In genomic region chrX:99725101-99725500, GRCm38 (mm10) we compare ENCODE assay signal across 9 mouse cellular contexts.
DNase-seq lines count a peak whose midpoint lies in the region; ATAC-seq and TF ChIP-seq lines count a peak whose summit lies in the region.
"Had no signal": no experiment of that assay in that cellular context is flagged by ENCODE, and none has a peak within 500 bp of the region (broad histone marks: within the 10 kb centered on the region; RNA-seq: fewer than 3 reads in every experiment).

No protein-coding gene starts in this region.

- no peak for ATAC-seq in forebrain, postnatal 0 days
- no peak for ATAC-seq in forebrain, embryonic 12.5 days (ENCODE audit: low FRiP score)
- ATAC-seq in midbrain, embryonic 11.5 days (ENCODE audit: low FRiP score) = no peak
- ATAC-seq in midbrain, embryonic 15.5 days (replicated peaks) = no peak

- H3K4me3 ChIP-seq in forebrain, postnatal 0 days (ENCODE audit: low read depth, low read length) = no peak overlapping the region
- H3K4me3 ChIP-seq in forebrain, embryonic 12.5 days (replicated peaks) = no peak overlapping the region
- H3K4me3 ChIP-seq in midbrain, embryonic 11.5 days (ENCODE audit: low read depth, low read length) = no peak overlapping the region
- no peak overlapping the region for H3K4me3 ChIP-seq in midbrain, embryonic 15.5 days
- H3K4me3 ChIP-seq: stomach, embryonic 15.5 days had no signal

- H3K27ac ChIP-seq in forebrain, postnatal 0 days (ENCODE audit: low read depth, low read length) = no peak overlapping the region
- no peak overlapping the region for H3K27ac ChIP-seq in forebrain, embryonic 12.5 days
- H3K27ac ChIP-seq in midbrain, embryonic 11.5 days (ENCODE audit: low read depth, low read length) = no peak overlapping the region
- H3K27ac ChIP-seq in midbrain, embryonic 15.5 days = no peak overlapping the region
- H3K27ac ChIP-seq: stomach, embryonic 15.5 days had no signal

- no peaks in the 10 kb centered on the region for H3K9me3 ChIP-seq in forebrain, postnatal 0 days (ENCODE audit: low read length)
- H3K9me3 ChIP-seq in forebrain, embryonic 12.5 days = no peaks in the 10 kb centered on the region
- H3K9me3 ChIP-seq in midbrain, embryonic 11.5 days (ENCODE audit: control insufficient read depth, low read length) = no peaks in the 10 kb centered on the region
- H3K9me3 ChIP-seq in midbrain, embryonic 15.5 days = no peaks in the 10 kb centered on the region
- H3K9me3 ChIP-seq: stomach, embryonic 15.5 days had no signal

- H3K4me2 ChIP-seq in forebrain, postnatal 0 days (ENCODE audit: low read depth) = no peak overlapping the region
- H3K4me2 ChIP-seq in forebrain, embryonic 12.5 days = no peak overlapping the region
- H3K4me2 ChIP-seq in midbrain, embryonic 11.5 days = no peak overlapping the region
- H3K4me2 ChIP-seq in midbrain, embryonic 15.5 days = no peak overlapping the region
- H3K4me2 ChIP-seq: stomach, embryonic 15.5 days had no signal

- intact Hi-C loops in left cerebral cortex, postnatal 25 days (cut with DNase I) = loop anchor here (10.0 kb wide), 1 partner anchor 750 kb away; no protein-coding TSS in a partner anchor

- H3K36me3 ChIP-seq in forebrain, postnatal 0 days (ENCODE audit: insufficient read depth) = no peaks in the 10 kb centered on the region
- no peaks in the 10 kb centered on the region for H3K36me3 ChIP-seq in forebrain, embryonic 12.5 days (replicated peaks)
- H3K36me3 ChIP-seq in midbrain, embryonic 11.5 days (ENCODE audit: control insufficient read depth, insufficient read depth, low read length) = no peaks in the 10 kb centered on the region
- H3K36me3 ChIP-seq in midbrain, embryonic 15.5 days (replicated peaks) = no peaks in the 10 kb centered on the region
- H3K36me3 ChIP-seq: stomach, embryonic 15.5 days had no signal

- no peak overlapping the region for H3K9ac ChIP-seq in forebrain, postnatal 0 days
- H3K9ac ChIP-seq in forebrain, embryonic 12.5 days = no peak overlapping the region
- no peak overlapping the region for H3K9ac ChIP-seq in midbrain, embryonic 11.5 days (ENCODE audit: low read length)
- H3K9ac ChIP-seq in midbrain, embryonic 15.5 days = no peak overlapping the region
- H3K9ac ChIP-seq: stomach, embryonic 15.5 days had no signal

- peak; percentile 39 for DNase-seq in forebrain, postnatal 0 days
- peak; percentile 86 for DNase-seq in midbrain, embryonic 11.5 days (ENCODE audit: low spot score, missing footprints)
- peak; percentile 63 for DNase-seq in embryo, embryonic 10 days (ENCODE audit: low spot score)
- peak; percentile 10 to 37 for DNase-seq in left cerebral cortex, postnatal 25 days (ENCODE audit: low spot score in 2 of 2)
- DNase-seq in right cerebral cortex, postnatal 4 days = peak; percentile 35
- no peak for DNase-seq in urinary bladder, postnatal 4 days (ENCODE audit: low spot score in 2 of 2)

- no peaks in the 10 kb centered on the region for H3K27me3 ChIP-seq in forebrain, postnatal 0 days (ENCODE audit: insufficient read depth, low read length)
- 0 out of 2 replicates have a peak, but pooled peaks cover 9% of the 10 kb centered on the region for H3K27me3 ChIP-seq in forebrain, embryonic 12.5 days
- peaks cover 3% of the 10 kb centered on the region; the same call in 1 of the 2 replicates for H3K27me3 ChIP-seq in midbrain, embryonic 11.5 days (ENCODE audit: control insufficient read depth, insufficient read depth, low read length)
- H3K27me3 ChIP-seq in midbrain, embryonic 15.5 days (replicated peaks) = no peaks in the 10 kb centered on the region
- H3K27me3 ChIP-seq: stomach, embryonic 15.5 days had no signal

- WGBS in forebrain, postnatal 0 days = 4% methylated on average over 1 of the region's 1 CpGs
- 0% methylated on average over 1 of the region's 1 CpGs for WGBS in forebrain, embryonic 12.5 days
- WGBS in midbrain, embryonic 11.5 days = 3% methylated on average over 1 of the region's 1 CpGs
- 10% methylated on average over 1 of the region's 1 CpGs for WGBS in midbrain, embryonic 15.5 days

- no peaks in the 10 kb centered on the region for H3K4me1 ChIP-seq in forebrain, postnatal 0 days (ENCODE audit: insufficient read depth)
- H3K4me1 ChIP-seq in forebrain, embryonic 12.5 days = no peaks in the 10 kb centered on the region
- no peaks in the 10 kb centered on the region for H3K4me1 ChIP-seq in midbrain, embryonic 11.5 days (ENCODE audit: control insufficient read depth, insufficient read depth, low read length)
- no peaks in the 10 kb centered on the region for H3K4me1 ChIP-seq in midbrain, embryonic 15.5 days
- H3K4me1 ChIP-seq: stomach, embryonic 15.5 days had no signal

- peak; percentile 56 for TF ChIP-seq CTCF in forebrain, postnatal 0 days (IDR thresholded peaks at IDR 0.05; ENCODE audit: low read depth)

Comparison
In these comparisons a context has a peak if more than half of its experiments do, and no peak if none do; other contexts are left out.
1. DNase-seq: peak in forebrain, postnatal 0 days (single experiment), midbrain, embryonic 11.5 days (single experiment), embryo, embryonic 10 days (single experiment), left cerebral cortex, postnatal 25 days (2 of 2) and right cerebral cortex, postnatal 4 days (single experiment); none in urinary bladder, postnatal 4 days (0 of 2).